Mouse (Mus musculus) forebrain, embryonic 11.5 days (tissue): ENCODE data around the gene Olfr433. TPM values are rescaled to one million over a fixed set of nuclear protein-coding genes. Genes with fewer than 3 reads are reported as not detected.

ENCODE experiments used
- ATAC-seq: fragments of 200-750 bp; cut with Nextera tagmentation; replicated peaks from 2 replicates; pipeline ENCODE4 v1.8.0; 2017; ENCODE audit warnings: moderate TSS enrichment; ENCODE audit not compliant: low FRiP score
- DNase-seq: peaks from one replicate; pipeline ENCODE4 v3.0.0-alpha.2; 2017; ENCODE audit warnings: low spot score
- H3K27ac ChIP-seq: fragments of 300-500 bp; sonication (generic); 2 replicates; pipeline ENCODE4 v1.5.1; 2014; ENCODE audit warnings: low read depth, low read length
- H3K27me3 ChIP-seq: fragments of 300-500 bp; sonication (generic); 2 replicates; pipeline ENCODE4 v1.6.1; 2014; ENCODE audit warnings: mild to moderate bottlenecking, low read length, mixed read lengths; ENCODE audit not compliant: control insufficient read depth, insufficient read depth
- H3K36me3 ChIP-seq: fragments of 300-500 bp; sonication (generic); 2 replicates; pipeline ENCODE4 v1.6.1; 2014; ENCODE audit warnings: mild to moderate bottlenecking, low read length, moderate library complexity, mixed read lengths; ENCODE audit not compliant: control insufficient read depth, insufficient read depth
- H3K4me1 ChIP-seq: fragments of 300-500 bp; sonication (generic); replicated peaks from 2 replicates; pipeline ENCODE4 v1.6.1; 2014; ENCODE audit warnings: low read length, mixed read lengths; ENCODE audit not compliant: control insufficient read depth, insufficient read depth
- H3K4me2 ChIP-seq: fragments of 300-500 bp; sonication (generic); 2 replicates; pipeline ENCODE4 v1.6.1; 2014; ENCODE audit warnings: low read depth, mild to moderate bottlenecking, low read length, moderate library complexity, mixed read lengths; ENCODE audit not compliant: severe bottlenecking
- H3K4me3 ChIP-seq: fragments of 300-500 bp; sonication (generic); 2 replicates; pipeline ENCODE4 v1.5.1; 2014; ENCODE audit warnings: low read depth, low read length
- H3K9ac ChIP-seq: fragments of 300-500 bp; sonication (generic); 2 replicates; pipeline ENCODE4 v1.6.1; 2014; ENCODE audit warnings: low read length
- H3K9me3 ChIP-seq: fragments of 300-500 bp; sonication (generic); 2 replicates; pipeline ENCODE4 v1.6.1; 2016; ENCODE audit warnings: low read length, mixed read lengths; ENCODE audit not compliant: control insufficient read depth
- WGBS: fragments of 180-500 bp; shearing (Covaris S2); extraction: QIAGEN DNeasy Blood & Tissue Kit; methylation state at CpG from one replicate; pipeline ENCODE4 v1.1.7; 2014; 5-methylcytosine and 5-hydroxymethylcytosine counted together
- polyA plus RNA-seq: library from polyadenylated mRNA; unstranded; fragments of >200 nt; fragmentation: Nextera tagmentation; extraction: Ambion mirVana; gene quantifications from 2 replicates; pipeline ENCODE4 v1.2.1, GENCODE M21; 2014

Olfr433 gene
- polyA plus RNA-seq, 1 experiment from 2014 or later: not detected

GRCm38 (mm10) chr1:174066305-174066704 lies 25.8 kb downstream of the Olfr433 start, which contains the start of gene Olfr430:
Gene Olfr430, plus strand, starts transcription at chr1:174066605.
- Histone ChIP-seq H3K9ac (no peak within 1 kb of the TSS), H3K4me3 (no peak within 1 kb of the TSS), H3K4me1 (no peaks in the 10 kb centered on the region), H3K36me3 (no peaks in the 10 kb centered on the region), H3K27ac (no peak within 1 kb of the TSS), H3K4me2 (no peak within 1 kb of the TSS), H3K27me3 (no peaks in the 10 kb centered on the region), H3K9me3 (no peaks in the 10 kb centered on the region)
- ATAC-seq (no peak), DNase-seq (no peak)
- WGBS: 81% methylated on average over 3 of the region's 3 CpGs

GRCm38 (mm10) chr1:174084031-174084430 lies 43.5 kb downstream of the Olfr433 start, which contains the start of gene Olfr429:
Gene Olfr429, plus strand, starts transcription at chr1:174084331.
- ATAC-seq (no peak), DNase-seq (no peak)
- H3K9ac ChIP-seq: no peak within 1 kb of the TSS
- H3K4me1 ChIP-seq: no peaks in the 10 kb centered on the region
- H3K36me3 ChIP-seq: no peaks in the 10 kb centered on the region
- no peak within 1 kb of the TSS for H3K4me2 ChIP-seq
- no peak within 1 kb of the TSS for H3K27ac ChIP-seq
- no peaks in the 10 kb centered on the region for H3K9me3 ChIP-seq
- H3K27me3 ChIP-seq: no peaks in the 10 kb centered on the region
- WGBS: 92% methylated on average over 2 of the region's 2 CpGs
- no peak within 1 kb of the TSS for H3K4me3 ChIP-seq

Other genes with a start within 250 kb of the Olfr433 start
- 0.51 TPM in 1 of 2 replicates, not detected in the other for gene Ifi211, start 127.7 kb upstream of the Olfr433 start, polyA plus RNA-seq
- 0.65 TPM in 1 of 2 replicates, not detected in the other for gene Mndal, start 98.2 kb upstream of the Olfr433 start, polyA plus RNA-seq
- 0.09 TPM in 1 of 2 replicates, not detected in the other for gene Ifi203, start 98.0 kb upstream of the Olfr433 start, polyA plus RNA-seq
- not detected in 2 replicates for gene Ifi202b, start 58.0 kb upstream of the Olfr433 start, polyA plus RNA-seq
- not detected in 2 replicates for gene Ifi205, start 8.9 kb upstream of the Olfr433 start, polyA plus RNA-seq
- not detected in 2 replicates for gene Olfr432, start 8.5 kb downstream of the Olfr433 start, polyA plus RNA-seq
- not detected in 2 replicates for gene Olfr430, start 25.9 kb downstream of the Olfr433 start, polyA plus RNA-seq
- gene Olfr429, start 43.6 kb downstream of the Olfr433 start, polyA plus RNA-seq: not detected in 2 replicates
- not detected in 2 replicates for gene Olfr427, start 56.2 kb downstream of the Olfr433 start, polyA plus RNA-seq
- gene Olfr231, start 80.5 kb downstream of the Olfr433 start, polyA plus RNA-seq: 0.36 and 0.57 TPM in 2 replicates
- gene Olfr424, start 90.8 kb downstream of the Olfr433 start, polyA plus RNA-seq: not detected in 2 replicates
- gene Olfr420, start 114.9 kb downstream of the Olfr433 start, polyA plus RNA-seq: not detected in 2 replicates
- gene Spta1, start 132.1 kb downstream of the Olfr433 start, polyA plus RNA-seq: 2.7 and 3.5 TPM in 2 replicates
- not detected in 2 replicates for gene Olfr419, start 211.4 kb downstream of the Olfr433 start, polyA plus RNA-seq